Mouse (Mus musculus) bone marrow macrophage, adult 2 months (primary cell): ENCODE results near the gene Aptx.

Source experiments
- CTCF ChIP-seq: IDR thresholded peaks from 2 replicates; pipeline ENCODE4 v1.5.1; 2012; ENCODE audit warnings: low read depth, mild to moderate bottlenecking, low read length, moderate library complexity
- POLR2A ChIP-seq: IDR thresholded peaks from 2 replicates; pipeline ENCODE4 v1.6.1; 2012; ENCODE audit warnings: mild to moderate bottlenecking, low read depth, low read length, borderline replicate concordance

DNA sequence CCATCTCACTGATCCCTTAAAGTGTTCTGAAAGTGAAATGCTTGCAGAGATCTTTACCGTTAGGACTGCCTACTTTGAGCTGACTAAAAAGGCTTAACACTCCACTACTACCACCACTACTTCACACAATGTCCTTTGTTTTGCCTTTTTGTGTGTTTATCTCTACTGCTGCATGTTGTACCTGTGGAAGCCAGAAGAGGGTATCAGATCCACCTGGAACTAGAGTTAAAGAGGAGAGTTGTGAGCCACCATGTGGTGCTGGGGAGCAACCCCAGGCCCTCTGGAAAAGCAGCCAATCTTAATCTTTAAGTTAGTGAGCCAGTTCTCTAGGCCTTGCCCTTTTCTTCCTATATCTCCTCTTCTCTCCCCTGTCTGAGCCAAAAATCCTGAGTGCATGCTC is 24.3 kb upstream of the Aptx start:
- TF ChIP-seq CTCF (no peak), POLR2A (no peak)
